Mouse (Mus musculus) midbrain, embryonic 11.5 days (tissue): Measurements from ENCODE around the gene Nup210l. TPM values are rescaled to one million over a fixed set of nuclear protein-coding genes. Genes with fewer than 3 reads are reported as not detected.
"Not testable (repeated sequence)": the region's sequence is repeated elsewhere in the genome, so short reads cannot be mapped to it uniquely, and the experiment has no call there.

ENCODE experiments used
- ATAC-seq: fragments of 200-750 bp; cut with Nextera tagmentation; 2 replicates; pipeline ENCODE4 v1.8.0; 2017; ENCODE audit warnings: moderate TSS enrichment, moderate library complexity; ENCODE audit not compliant: low FRiP score
- DNase-seq: peaks from one replicate; pipeline ENCODE4 v3.0.0; 2015; ENCODE audit warnings: low spot score; ENCODE audit errors: missing footprints
- H3K27ac ChIP-seq: fragments of 300-500 bp; sonication (generic); 2 replicates; pipeline ENCODE4 v1.5.1; 2014; ENCODE audit warnings: low read depth, low read length
- H3K27me3 ChIP-seq: fragments of 300-500 bp; sonication (generic); 2 replicates; pipeline ENCODE4 v1.6.1; 2014; ENCODE audit warnings: mild to moderate bottlenecking, low read length, moderate library complexity, mixed read lengths; ENCODE audit not compliant: control insufficient read depth, insufficient read depth
- H3K36me3 ChIP-seq: fragments of 300-500 bp; sonication (generic); 2 replicates; pipeline ENCODE4 v1.6.1; 2014; ENCODE audit warnings: mild to moderate bottlenecking, low read length, moderate library complexity, mixed read lengths; ENCODE audit not compliant: control insufficient read depth, insufficient read depth
- H3K4me1 ChIP-seq: fragments of 300-500 bp; sonication (generic); 2 replicates; pipeline ENCODE4 v1.6.1; 2014; ENCODE audit warnings: low read length; ENCODE audit not compliant: control insufficient read depth, insufficient read depth
- H3K4me2 ChIP-seq: fragments of 300-500 bp; sonication (generic); 2 replicates; pipeline ENCODE4 v1.6.1; 2014; ENCODE audit warnings: mild to moderate bottlenecking, moderate library complexity
- H3K4me3 ChIP-seq: fragments of 300-500 bp; sonication (generic); 2 replicates; pipeline ENCODE4 v1.5.1; 2014; ENCODE audit warnings: low read depth, low read length
- H3K9ac ChIP-seq: fragments of 300-500 bp; sonication (generic); 2 replicates; pipeline ENCODE4 v1.6.1; 2014; ENCODE audit warnings: low read length
- H3K9me3 ChIP-seq: fragments of 300-500 bp; sonication (generic); 2 replicates; pipeline ENCODE4 v1.6.1; 2016; ENCODE audit warnings: low read length; ENCODE audit not compliant: control insufficient read depth
- WGBS: fragments of 180-500 bp; shearing (Covaris S2); extraction: QIAGEN DNeasy Blood & Tissue Kit; methylation state at CpG from one replicate; pipeline ENCODE4 v1.1.7; 2014; 5-methylcytosine and 5-hydroxymethylcytosine counted together
- polyA plus RNA-seq: library from polyadenylated mRNA; unstranded; fragments of >200 nt; fragmentation: Nextera tagmentation; extraction: Ambion mirVana; gene quantifications from 2 replicates; pipeline ENCODE4 v1.2.1, GENCODE M21; 2014

Nup210l gene
- polyA plus RNA-seq, 1 experiment from 2014 or later = 0.60 TPM

DNA sequence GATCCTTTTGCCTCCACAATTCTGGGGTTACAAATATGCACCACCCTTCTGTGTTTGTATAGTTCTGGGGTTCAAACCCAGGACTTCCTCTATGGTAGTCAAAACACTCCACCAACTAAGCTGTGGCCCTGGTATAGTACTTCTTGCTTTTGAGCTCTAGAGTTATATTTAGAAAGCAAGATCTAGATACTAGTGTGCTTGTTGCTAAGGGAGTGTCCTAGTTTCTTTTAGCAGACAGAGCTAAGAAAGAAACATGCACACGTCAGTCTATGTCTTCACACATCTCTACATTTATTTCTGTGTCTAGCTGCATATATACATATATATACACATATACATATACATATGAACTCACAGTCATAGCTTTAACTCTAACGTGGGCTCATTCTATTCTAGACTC, 7.8 kb downstream of the Nup210l start:
- H3K9me3 ChIP-seq = no peaks in the 10 kb centered on the region
- no peak for DNase-seq
- H3K36me3 ChIP-seq = no peaks in the 10 kb centered on the region
- no peak overlapping the region for H3K4me3 ChIP-seq
- no peak overlapping the region for H3K4me2 ChIP-seq
- H3K4me1 ChIP-seq = no peaks in the 10 kb centered on the region
- H3K9ac ChIP-seq = no peak overlapping the region
- no peak for ATAC-seq
- no peak overlapping the region for H3K27ac ChIP-seq
- H3K27me3 ChIP-seq = no peaks in the 10 kb centered on the region
- WGBS = 91% methylated on average over 2 of the region's 2 CpGs

DNA sequence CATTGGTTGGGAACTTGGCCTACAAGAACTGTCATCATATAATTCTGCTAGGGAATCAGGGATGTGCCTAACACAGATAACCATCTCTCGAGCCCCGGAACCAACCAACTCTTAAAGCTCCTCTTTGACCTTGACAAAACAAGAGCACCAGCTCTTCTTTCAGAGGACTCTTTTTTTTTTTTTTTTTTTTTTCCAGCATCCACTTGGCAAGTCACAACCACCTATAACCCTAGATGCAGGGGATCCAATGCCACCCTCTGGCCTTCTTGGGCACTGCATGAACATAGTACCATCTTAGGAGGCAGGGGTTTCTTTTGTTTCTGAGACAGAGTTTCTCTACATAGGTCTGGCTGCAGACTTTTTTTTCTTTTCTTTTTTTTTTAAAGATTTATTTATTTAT, 10.4 kb downstream of the Nup210l start:
- ATAC-seq = no peak
- WGBS = 89% methylated on average over 2 of the region's 2 CpGs
- H3K27ac ChIP-seq = no peak overlapping the region

DNA sequence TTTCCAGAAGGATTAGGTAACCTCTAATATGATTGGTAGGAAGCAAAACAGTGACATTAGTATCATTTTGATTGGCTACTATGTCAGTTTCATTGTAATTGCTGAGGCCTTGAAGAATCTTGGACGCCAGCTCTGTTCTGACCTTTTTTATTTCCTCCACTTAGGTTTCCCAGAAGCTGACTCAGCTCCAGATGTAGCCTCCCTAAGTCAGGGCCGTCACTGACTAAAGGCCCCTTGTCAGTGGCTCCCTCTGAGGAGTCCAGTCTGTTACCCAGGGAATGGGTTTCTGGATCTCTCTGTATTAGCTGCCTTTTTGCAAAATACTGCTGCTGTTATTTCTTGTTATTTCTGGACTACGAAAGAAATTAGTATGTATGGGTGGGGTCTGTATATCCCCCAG, 11.6 kb downstream of the Nup210l start:
- H3K27me3 ChIP-seq = no peaks in the 10 kb centered on the region
- H3K4me1 ChIP-seq = no peaks in the 10 kb centered on the region
- WGBS = 88% methylated on average over 3 of the region's 3 CpGs
- H3K4me3 ChIP-seq = no peak overlapping the region
- no peak for DNase-seq
- H3K27ac ChIP-seq = no peak overlapping the region
- no peaks in the 10 kb centered on the region for H3K36me3 ChIP-seq
- no peak for ATAC-seq
- no peak overlapping the region for H3K9ac ChIP-seq
- no peaks in the 10 kb centered on the region for H3K9me3 ChIP-seq
- no peak overlapping the region for H3K4me2 ChIP-seq

More for the DNA sequence above, 10.4 kb downstream of the Nup210l start:
- H3K4me2 ChIP-seq = no peak overlapping the region
- H3K36me3 ChIP-seq = no peaks in the 10 kb centered on the region
- no peaks in the 10 kb centered on the region for H3K9me3 ChIP-seq
- no peak overlapping the region for H3K9ac ChIP-seq
- DNase-seq = no peak
- no peaks in the 10 kb centered on the region for H3K27me3 ChIP-seq
- no peaks in the 10 kb centered on the region for H3K4me1 ChIP-seq
- no peak overlapping the region for H3K4me3 ChIP-seq

- no peaks in the 10 kb centered on the region for H3K9me3 ChIP-seq
- 95% methylated on average over 13 of the region's 13 CpGs for WGBS
- no peaks in the 10 kb centered on the region for H3K36me3 ChIP-seq
- no peak overlapping the region for H3K27ac ChIP-seq
- no peaks in the 10 kb centered on the region for H3K27me3 ChIP-seq
- H3K4me2 ChIP-seq = no peak overlapping the region
- no peak overlapping the region for H3K4me3 ChIP-seq
- ATAC-seq (no peak), DNase-seq (no peak)
- H3K4me1 ChIP-seq = no peaks in the 10 kb centered on the region
- no peak overlapping the region for H3K9ac ChIP-seq
Measured at GRCm38 (mm10) chr3:90118132-90118790, 14.3 kb downstream of the Nup210l start.

DNA sequence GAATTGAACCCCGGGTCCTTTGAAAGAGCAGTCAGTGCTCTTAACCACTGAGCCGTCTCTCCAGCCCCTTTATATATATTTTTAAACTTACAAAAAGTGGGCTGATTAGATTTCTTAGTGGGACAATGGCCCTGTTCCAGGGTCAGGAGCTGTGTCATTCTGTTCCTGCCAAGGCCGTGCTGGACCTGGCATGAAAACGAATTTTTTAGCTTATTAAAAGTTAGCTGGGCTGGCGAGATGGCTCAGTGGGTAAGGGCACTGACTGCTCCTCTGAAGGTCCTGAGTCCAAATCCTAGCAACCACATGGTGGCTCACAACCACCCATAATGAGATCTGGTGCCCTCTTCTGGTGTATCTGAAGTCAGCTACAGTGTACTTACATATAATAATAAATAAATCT, 18.1 kb downstream of the Nup210l start:
- WGBS = 80% methylated on average over 5 of the region's 5 CpGs
- H3K27ac ChIP-seq, H3K9me3 ChIP-seq, H3K4me1 ChIP-seq, H3K4me3 ChIP-seq, DNase-seq, H3K4me2 ChIP-seq, ATAC-seq, H3K9ac ChIP-seq, H3K27me3 ChIP-seq, H3K36me3 ChIP-seq: not testable (repeated sequence)

GRCm38 (mm10) chr3:90125710-90126109, 21.8 kb downstream of the Nup210l start:
- ATAC-seq (no peak), DNase-seq (no peak)
- Histone ChIP-seq H3K4me3 (no peak overlapping the region), H3K4me1 (no peaks in the 10 kb centered on the region), H3K4me2 (no peak overlapping the region), H3K9me3 (no peaks in the 10 kb centered on the region), H3K27me3 (no peaks in the 10 kb centered on the region), H3K27ac (no peak overlapping the region), H3K9ac (no peak overlapping the region), H3K36me3 (no peaks in the 10 kb centered on the region)
- WGBS = 73% methylated on average over 5 of the region's 5 CpGs

GRCm38 (mm10) chr3:90127881-90128280, 23.9 kb downstream of the Nup210l start:
- H3K27ac ChIP-seq = no peak overlapping the region
- no peak for ATAC-seq
- no peaks in the 10 kb centered on the region for H3K9me3 ChIP-seq
- no peaks in the 10 kb centered on the region for H3K4me1 ChIP-seq
- DNase-seq = no peak
- H3K9ac ChIP-seq = no peak overlapping the region
- no peak overlapping the region for H3K4me2 ChIP-seq
- no peak overlapping the region for H3K4me3 ChIP-seq
- H3K27me3 ChIP-seq = no peaks in the 10 kb centered on the region
- no peaks in the 10 kb centered on the region for H3K36me3 ChIP-seq
- WGBS = 89% methylated on average over 6 of the region's 6 CpGs

- H3K4me2 ChIP-seq = no peak overlapping the region
- ATAC-seq (no peak), DNase-seq (no peak)
- no peaks in the 10 kb centered on the region for H3K36me3 ChIP-seq
- no peaks in the 10 kb centered on the region for H3K27me3 ChIP-seq
- WGBS = 82% methylated on average over 3 of the region's 3 CpGs
- no peak overlapping the region for H3K4me3 ChIP-seq
- H3K27ac ChIP-seq = no peak overlapping the region
- H3K4me1 ChIP-seq = no peaks in the 10 kb centered on the region
- H3K9me3 ChIP-seq = no peaks in the 10 kb centered on the region
- no peak overlapping the region for H3K9ac ChIP-seq
Measured at GRCm38 (mm10) chr3:90132745-90133144, 28.8 kb downstream of the Nup210l start.

- H3K9ac ChIP-seq = no peak overlapping the region
- H3K4me2 ChIP-seq = no peak overlapping the region
- H3K27ac ChIP-seq = no peak overlapping the region
- ATAC-seq (no peak), DNase-seq (no peak)
- 93% methylated on average over 1 of the region's 1 CpGs for WGBS
- H3K4me3 ChIP-seq = no peak overlapping the region
- no peaks in the 10 kb centered on the region for H3K4me1 ChIP-seq
- no peaks in the 10 kb centered on the region for H3K36me3 ChIP-seq
- no peaks in the 10 kb centered on the region for H3K27me3 ChIP-seq
- no peaks in the 10 kb centered on the region for H3K9me3 ChIP-seq
Measured at GRCm38 (mm10) chr3:90133331-90133730, 29.4 kb downstream of the Nup210l start.
